Mouse (Mus musculus) G1E (cell line): ENCODE measurements at regions not wholly inside any gene's neighbourhood (a gene's known extent, or its start where the extent isn't known, plus 50 kb on each side); places are given as distances from the start of the nearest gene placed in this dataset.
A peak's percentile ranks its signal among the peaks of the same experiment; 100 is the strongest.

Source experiments
- CTCF ChIP-seq: IDR thresholded peaks from 2 replicates; pipeline ENCODE4 v1.5.1; 2012; ENCODE audit warnings: low read depth, low read length, inconsistent platforms, mixed read lengths
- GATA1 ChIP-seq: IDR thresholded peaks from 2 replicates; pipeline ENCODE4 v1.6.1; 2012; ENCODE audit warnings: borderline replicate concordance, low read length, inconsistent platforms, mixed read lengths

DNA sequence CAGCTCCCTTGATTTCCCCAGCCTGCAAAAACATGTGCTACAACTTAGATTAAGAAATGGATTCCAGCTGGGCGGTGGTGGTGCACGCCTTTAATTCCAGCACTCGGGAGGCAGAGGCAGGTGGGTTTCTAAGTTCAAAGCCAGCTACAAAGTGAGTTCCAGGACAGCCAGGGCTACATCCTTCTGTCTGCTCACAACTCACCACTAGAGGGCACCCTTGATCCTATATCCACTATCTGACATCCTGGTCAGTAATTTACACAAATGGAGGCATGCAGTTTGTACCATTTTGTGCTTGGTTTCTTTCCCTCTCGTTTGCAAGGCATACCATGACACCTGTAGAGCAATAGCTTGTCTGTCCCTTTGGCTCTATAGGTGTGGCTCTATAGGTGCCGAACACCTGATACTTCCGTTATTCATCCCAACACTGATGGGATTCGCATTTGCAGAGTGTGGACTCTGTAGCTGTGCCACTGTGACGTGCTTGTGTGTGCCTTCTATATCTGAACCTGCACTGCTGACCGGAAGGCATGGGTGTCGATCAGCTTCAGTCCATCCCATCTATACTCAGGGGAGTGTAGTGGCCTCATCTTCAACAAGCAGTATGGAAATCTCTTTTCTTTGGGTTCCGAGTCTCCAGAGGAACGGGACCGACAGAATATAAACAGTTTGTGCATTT, 108.4 kb upstream of the Spata13 start:
- peak; percentile 29; the same call in 1 of the 2 replicates for TF ChIP-seq CTCF
- TF ChIP-seq GATA1, result no peak
